Mouse (Mus musculus) liver, embryonic 14.5 days (tissue): ENCODE data around the gene Adam15. TPM values are rescaled to one million over a fixed set of nuclear protein-coding genes. Genes with fewer than 3 reads are reported as not detected.

ENCODE experiments used
- ATAC-seq: fragments of 200-750 bp; cut with Nextera tagmentation; 2 replicates; pipeline ENCODE4 v1.8.0; 2017; ENCODE audit warnings: moderate number of reproducible peaks, mild to moderate bottlenecking, moderate library complexity; ENCODE audit not compliant: insufficient read depth
- DNase-seq, 3 experiments: peaks; one replicate each; pipeline ENCODE4 v3.0.0-alpha.2; 2012 to 2013; ENCODE audit warnings: low read depth in 3 of 3, low spot score in 3 of 3
- H3K27ac ChIP-seq: fragments of 300-500 bp; sonication (generic); 2 replicates; pipeline ENCODE4 v1.5.1; 2014; ENCODE audit warnings: moderate library complexity, mild to moderate bottlenecking, control low read depth, inconsistent platforms
- H3K27me3 ChIP-seq: fragments of 300-500 bp; sonication (generic); 2 replicates; pipeline ENCODE4 v1.6.1; 2014; ENCODE audit warnings: mild to moderate bottlenecking, low read length, moderate library complexity; ENCODE audit not compliant: control insufficient read depth, insufficient read depth
- H3K36me3 ChIP-seq: fragments of 300-500 bp; sonication (generic); replicated peaks from 2 replicates; pipeline ENCODE4 v1.6.1; 2014; ENCODE audit warnings: low read depth; ENCODE audit not compliant: control insufficient read depth, insufficient read depth
- H3K4me1 ChIP-seq, 2 experiments: fragments of 200-500 bp in 1 of 2; fragments of 300-500 bp in 1 of 2; sonication (generic) in 1 of 2; replicated peaks; 2 replicates each; pipeline ENCODE4 v1.6.1; 2012 to 2014; ENCODE audit warnings: antibody characterized with exemption in 1 of 2, inconsistent platforms in 1 of 2, low read length in 1 of 2; ENCODE audit not compliant: control insufficient read depth in 2 of 2, insufficient read depth in 2 of 2
- H3K4me2 ChIP-seq: fragments of 300-500 bp; sonication (generic); 2 replicates; pipeline ENCODE4 v1.6.1; 2014; ENCODE audit warnings: low read depth, mild to moderate bottlenecking, control low read depth, moderate library complexity
- H3K4me3 ChIP-seq, 2 experiments: fragments of 200-500 bp in 1 of 2; fragments of 300-500 bp in 1 of 2; sonication (generic) in 1 of 2; 2 replicates each; pipeline ENCODE4 v1.5.1; 2012 to 2014; ENCODE audit warnings: low read depth in 2 of 2, low read length in 2 of 2, mild to moderate bottlenecking in 2 of 2, control low read depth in 1 of 2, inconsistent platforms in 1 of 2, moderate library complexity in 1 of 2; ENCODE audit not compliant: insufficient read depth in 1 of 2
- H3K9ac ChIP-seq: fragments of 300-500 bp; sonication (generic); replicated peaks from 2 replicates; pipeline ENCODE4 v1.6.1; 2014; ENCODE audit warnings: mild to moderate bottlenecking, control low read depth, moderate library complexity
- H3K9me3 ChIP-seq: fragments of 300-500 bp; sonication (generic); 2 replicates; pipeline ENCODE4 v1.6.1; 2016; ENCODE audit warnings: low read length, mixed read lengths; ENCODE audit not compliant: control insufficient read depth
- CTCF ChIP-seq: IDR thresholded peaks from 2 replicates; pipeline ENCODE4 v1.5.1; 2016; ENCODE audit warnings: antibody characterized with exemption, low read depth, control low read depth
- EP300 ChIP-seq: IDR thresholded peaks from 2 replicates; pipeline ENCODE4 v1.6.1; 2016; ENCODE audit warnings: antibody characterized with exemption, low read depth
- WGBS: fragments of 180-500 bp; shearing (Covaris S2); extraction: QIAGEN DNeasy Blood & Tissue Kit; methylation state at CpG from one replicate; pipeline ENCODE4 v1.1.7; 2014; ENCODE audit not compliant: insufficient replicate concordance; 5-methylcytosine and 5-hydroxymethylcytosine counted together
- polyA plus RNA-seq, 2 experiments: library from polyadenylated mRNA; depleted of rRNA in 1 of 2; stranded (reverse) in 1 of 2; unstranded in 1 of 2; fragments of >200 nt; fragmentation: Nextera tagmentation in 1 of 2; extraction: Ambion mirVana in 1 of 2; gene quantifications; 2 replicates each; pipeline versions ENCODE4 v1.2.1 to v1.2.3; 2012 to 2014

Gene Adam15
- polyA plus RNA-seq, 2 experiments = 4.9 to 6.2 TPM

GRCm38 (mm10) chr3:89298908-89299307 is 50.9 kb downstream of the Adam15 start:
- ATAC-seq (no peak), DNase-seq (no peak)
- no peaks in the 10 kb centered on the region for H3K36me3 ChIP-seq
- H3K27ac ChIP-seq = no peak overlapping the region
- WGBS = 56% methylated on average over 6 of the region's 6 CpGs
- H3K4me2 ChIP-seq = no peak overlapping the region
- TF ChIP-seq EP300 (no peak), CTCF (no peak)
- no peak overlapping the region for H3K9ac ChIP-seq
- H3K4me1 ChIP-seq = peaks cover 0 to 10% of the 10 kb centered on the region in 2 experiments; a peak in 2 of 4 replicates
- H3K4me3 ChIP-seq = no peak overlapping the region
- H3K27me3 ChIP-seq = peaks cover 9% of the 10 kb centered on the region
- no peaks in the 10 kb centered on the region for H3K9me3 ChIP-seq

- WGBS = 62% methylated on average over 11 of the region's 11 CpGs
- Histone ChIP-seq H3K36me3 (no peaks in the 10 kb centered on the region), H3K4me1 (peaks cover 0 to 13% of the 10 kb centered on the region in 2 experiments; a peak in 2 of 4 replicates), H3K9me3 (no peaks in the 10 kb centered on the region), H3K27ac (no peak overlapping the region), H3K9ac (no peak overlapping the region), H3K27me3 (peaks cover 9% of the 10 kb centered on the region), H3K4me3 (no peak overlapping the region), H3K4me2 (no peak overlapping the region)
- TF ChIP-seq CTCF = no peak
- no peak for TF ChIP-seq EP300
- DNase-seq (no peak), ATAC-seq (no peak)
Measured at GRCm38 (mm10) chr3:89296761-89297396, 52.9 kb downstream of the Adam15 start.

GRCm38 (mm10) chr3:89295685-89296230 is 54.0 kb downstream of the Adam15 start:
- H3K36me3 ChIP-seq = no peaks in the 10 kb centered on the region
- DNase-seq (no peak), ATAC-seq (no peak)
- no peak overlapping the region for H3K4me2 ChIP-seq
- peaks cover 9% of the 10 kb centered on the region for H3K27me3 ChIP-seq
- no peak overlapping the region for H3K4me3 ChIP-seq
- H3K27ac ChIP-seq = no peak overlapping the region
- peaks cover 0 to 13% of the 10 kb centered on the region in 2 experiments; a peak in 2 of 4 replicates for H3K4me1 ChIP-seq
- WGBS = 46% methylated on average over 8 of the region's 8 CpGs
- no peak for TF ChIP-seq CTCF
- no peak for TF ChIP-seq EP300
- no peaks in the 10 kb centered on the region for H3K9me3 ChIP-seq
- H3K9ac ChIP-seq = no peak overlapping the region

DNA sequence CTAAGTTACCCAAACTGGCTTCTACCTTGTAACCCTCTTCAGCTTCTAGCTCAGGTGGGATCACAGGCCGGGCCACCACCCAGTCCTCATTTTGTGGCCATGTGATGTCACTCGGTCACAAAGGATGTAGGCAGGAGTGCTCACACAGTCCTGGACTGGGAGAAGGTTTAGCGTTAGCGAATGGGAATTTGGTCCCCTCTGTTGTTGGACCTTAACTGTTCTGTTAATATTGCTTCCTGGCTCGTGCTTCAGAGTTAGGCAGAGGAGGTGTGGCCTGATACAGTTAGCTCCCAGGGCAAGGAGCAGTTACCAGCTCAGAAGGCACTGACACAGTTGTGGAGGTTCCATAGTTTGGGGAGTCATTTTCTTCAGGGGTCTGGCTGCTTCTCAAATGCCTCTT is 55.6 kb downstream of the Adam15 start:
- DNase-seq (no peak), ATAC-seq (no peak)
- no peak for TF ChIP-seq CTCF
- no peak for TF ChIP-seq EP300

DNA sequence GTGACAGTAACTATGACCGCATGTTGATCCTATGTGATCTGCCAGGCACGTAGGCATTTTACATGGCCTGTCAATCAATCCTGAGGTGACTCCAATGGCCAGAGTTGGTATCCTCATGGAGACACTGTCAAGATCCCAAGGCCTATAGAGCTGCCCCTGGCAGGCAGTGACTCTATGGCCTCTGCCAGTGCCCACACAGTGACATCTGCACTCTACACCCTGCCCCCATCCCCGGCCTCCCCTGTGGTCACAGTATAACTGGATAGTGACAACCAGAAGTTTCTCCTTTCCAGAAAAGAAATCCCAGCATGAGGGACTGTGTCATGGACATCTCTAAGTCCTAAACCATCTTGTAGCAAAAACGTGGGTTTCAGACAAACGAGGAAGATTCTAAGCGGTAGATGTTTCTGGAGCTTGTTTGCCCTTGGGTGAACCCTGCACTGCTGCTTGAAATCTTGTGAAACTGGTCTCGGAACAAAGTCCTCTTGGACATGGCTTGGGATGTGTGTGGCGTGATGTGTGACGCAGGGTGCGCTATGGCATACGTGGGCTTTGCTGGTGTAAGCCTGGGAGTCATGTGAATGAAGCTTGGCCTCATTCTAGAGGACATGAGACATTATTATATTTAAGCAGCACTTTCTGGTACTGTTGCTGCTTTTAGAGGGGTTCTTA is 56.4 kb downstream of the Adam15 start:
- Histone ChIP-seq H3K4me1 (peaks cover 0 to 13% of the 10 kb centered on the region in 2 experiments; a peak in 2 of 4 replicates), H3K9me3 (no peaks in the 10 kb centered on the region), H3K36me3 (no peaks in the 10 kb centered on the region), H3K27ac (no peak overlapping the region), H3K27me3 (no peaks in the 10 kb centered on the region), H3K4me3 (no peak overlapping the region), H3K4me2 (no peak overlapping the region), H3K9ac (no peak overlapping the region)
- ATAC-seq (peak; percentile 57), DNase-seq (no peak)
- no peak for TF ChIP-seq CTCF
- no peak for TF ChIP-seq EP300
- WGBS = 69% methylated on average over 11 of the region's 11 CpGs

More for the DNA sequence above, 55.6 kb downstream of the Adam15 start:
- Histone ChIP-seq H3K36me3 (no peaks in the 10 kb centered on the region), H3K9me3 (no peaks in the 10 kb centered on the region), H3K4me3 (no peak overlapping the region), H3K9ac (no peak overlapping the region), H3K27ac (no peak overlapping the region), H3K4me1 (peaks cover 0 to 13% of the 10 kb centered on the region in 2 experiments; a peak in 2 of 4 replicates), H3K27me3 (peaks cover under 1% of the 10 kb centered on the region), H3K4me2 (no peak overlapping the region)
- WGBS = 64% methylated on average over 5 of the region's 5 CpGs
